Mouse (Mus musculus) cerebellum, adult 2 months (tissue): ENCODE data around the gene Gm49416. TPM values are rescaled to one million over a fixed set of nuclear protein-coding genes. Genes with fewer than 3 reads are reported as not detected.

ENCODE experiments used
- DNase-seq, 2 experiments: peaks; one replicate each; pipeline ENCODE4 v3.0.0; 2021
- H3K27ac ChIP-seq: fragments of 200-500 bp; 2 replicates; pipeline ENCODE4 v1.5.1; 2012; ENCODE audit warnings: low read length, control low read depth, inconsistent platforms; ENCODE audit not compliant: insufficient read depth
- H3K27me3 ChIP-seq: fragments of 200-500 bp; 2 replicates; pipeline ENCODE4 v1.6.1; 2012; ENCODE audit warnings: inconsistent platforms, mild to moderate bottlenecking, low read length, moderate library complexity; ENCODE audit not compliant: control insufficient read depth, insufficient read depth
- H3K4me1 ChIP-seq: fragments of 200-500 bp; 2 replicates; pipeline ENCODE4 v1.6.1; 2011; ENCODE audit warnings: low read length; ENCODE audit not compliant: control insufficient read depth, insufficient read depth
- H3K4me3 ChIP-seq: fragments of 200-500 bp; replicated peaks from 2 replicates; pipeline ENCODE3; 2011; ENCODE audit warnings: mild to moderate bottlenecking, low read depth, low read length, control low read depth; ENCODE audit not compliant: insufficient read depth
- CTCF ChIP-seq: fragments of 200-500 bp; IDR thresholded peaks from 2 replicates; pipeline ENCODE4 v1.5.1; 2011; ENCODE audit warnings: low read depth, mild to moderate bottlenecking, control low read depth, low read length, moderate library complexity, borderline replicate concordance; ENCODE audit not compliant: insufficient read depth
- POLR2A ChIP-seq: fragments of 200-500 bp; IDR thresholded peaks from 2 replicates; pipeline ENCODE4 v1.6.1; 2011; ENCODE audit warnings: low read length, control low read depth, borderline replicate concordance; ENCODE audit not compliant: insufficient read depth
- WGBS: fragments of 180-500 bp; shearing (Covaris S2); methylation state at CpG from one replicate; pipeline ENCODE4 v1.1.7; 2018; 5-methylcytosine and 5-hydroxymethylcytosine counted together
- polyA plus RNA-seq: library from polyadenylated mRNA; depleted of rRNA; stranded (reverse); fragments of >200 nt; gene quantifications from 2 replicates; pipeline ENCODE4 v1.2.3, GENCODE M21; 2012

The Gm49416 gene
- polyA plus RNA-seq, 1 experiment = not detected

- no peak for DNase-seq
- 18% methylated on average over 11 of the region's 11 CpGs for WGBS
- no peaks in the 10 kb centered on the region for H3K27me3 ChIP-seq
- no peak for TF ChIP-seq CTCF
- peaks cover 5% of the 10 kb centered on the region; the same call in 1 of the 2 replicates for H3K4me1 ChIP-seq
- H3K4me3 ChIP-seq = peak overlapping the region; percentile 68
- H3K27ac ChIP-seq = peak overlapping the region; percentile 73
Observed at GRCm38 (mm10) chr19:8930117-8930516, 41.4 kb downstream of the Gm49416 start.

GRCm38 (mm10) chr19:8930771-8931170 lies 42.0 kb downstream of the Gm49416 start:
- Histone ChIP-seq H3K4me1 (peaks cover 5% of the 10 kb centered on the region; the same call in 1 of the 2 replicates), H3K27ac (no peak overlapping the region), H3K27me3 (no peaks in the 10 kb centered on the region), H3K4me3 (no peak overlapping the region)
- TF ChIP-seq CTCF = no peak
- 85% methylated on average over 7 of the region's 7 CpGs for WGBS
- DNase-seq = no peak

GRCm38 (mm10) chr19:8936736-8937135 lies 48.0 kb downstream of the Gm49416 start:
- Histone ChIP-seq H3K27ac (no peak overlapping the region), H3K27me3 (no peaks in the 10 kb centered on the region), H3K4me3 (no peak overlapping the region), H3K4me1 (peaks cover 4% of the 10 kb centered on the region; the same call in 1 of the 2 replicates)
- DNase-seq = no peak
- TF ChIP-seq CTCF (no peak), POLR2A (no peak)
- 82% methylated on average over 2 of the region's 2 CpGs for WGBS

- WGBS = 80% methylated on average over 15 of the region's 15 CpGs
- peak in 1 of 2 experiments; percentile 23 for DNase-seq
- no peak for TF ChIP-seq POLR2A
- no peak for TF ChIP-seq CTCF
- Histone ChIP-seq H3K4me1 (peaks cover 10% of the 10 kb centered on the region), H3K4me3 (no peak overlapping the region), H3K27ac (no peak overlapping the region), H3K27me3 (no peaks in the 10 kb centered on the region)
Observed at GRCm38 (mm10) chr19:8940526-8941133, 51.9 kb downstream of the Gm49416 start.

- H3K27ac ChIP-seq = no peak overlapping the region
- no peaks in the 10 kb centered on the region for H3K27me3 ChIP-seq
- peak in 1 of 2 experiments; percentile 29 for DNase-seq
- H3K4me1 ChIP-seq = peaks cover 10% of the 10 kb centered on the region
- TF ChIP-seq CTCF = no peak
- TF ChIP-seq POLR2A = no peak
- WGBS = 39% methylated on average over 10 of the region's 10 CpGs
- peak overlapping the region; percentile 68 for H3K4me3 ChIP-seq
Observed at GRCm38 (mm10) chr19:8941136-8941514, 52.4 kb downstream of the Gm49416 start.

GRCm38 (mm10) chr19:8941515-8942217 lies 52.9 kb downstream of the Gm49416 start, which contains the start of gene Mta2:
Gene Mta2 (plus strand): TSS chr19:8941875.
- peak within 1 kb of the TSS; percentile 68 for H3K4me3 ChIP-seq
- peaks cover 10% of the 10 kb centered on the region for H3K4me1 ChIP-seq
- no peaks in the 10 kb centered on the region for H3K27me3 ChIP-seq
- under 1% methylated on average over 64 of the region's 64 CpGs for WGBS
- DNase-seq = peak; percentile 97 to 98
- H3K27ac ChIP-seq = peak within 1 kb of the TSS; percentile 40
- TF ChIP-seq POLR2A (peak; percentile 84), CTCF (no peak)

- H3K4me1 ChIP-seq = peaks cover 10% of the 10 kb centered on the region
- H3K27me3 ChIP-seq = no peaks in the 10 kb centered on the region
- WGBS = under 1% methylated on average over 46 of the region's 46 CpGs
- peak in 1 of 2 experiments; percentile 63 for DNase-seq
- peak overlapping the region; percentile 40 for H3K27ac ChIP-seq
- TF ChIP-seq POLR2A = no peak
- no peak for TF ChIP-seq CTCF
- H3K4me3 ChIP-seq = peak overlapping the region; percentile 68
Observed at GRCm38 (mm10) chr19:8942276-8942964, 53.7 kb downstream of the Gm49416 start.
